Mouse (Mus musculus) fat pad, adult 2 months (tissue): ENCODE measurements at regions not wholly inside any gene's neighbourhood (a gene's known extent, or its start where the extent isn't known, plus 50 kb on each side); places are given as distances from the start of the nearest gene placed in this dataset.
A peak's percentile ranks its signal among the peaks of the same experiment; 100 is the strongest.

Experiments
- DNase-seq: peaks from one replicate; pipeline ENCODE4 v3.0.0-alpha.2; 2011; ENCODE audit warnings: low read depth, low spot score; ENCODE audit errors: extremely low read depth

DNA sequence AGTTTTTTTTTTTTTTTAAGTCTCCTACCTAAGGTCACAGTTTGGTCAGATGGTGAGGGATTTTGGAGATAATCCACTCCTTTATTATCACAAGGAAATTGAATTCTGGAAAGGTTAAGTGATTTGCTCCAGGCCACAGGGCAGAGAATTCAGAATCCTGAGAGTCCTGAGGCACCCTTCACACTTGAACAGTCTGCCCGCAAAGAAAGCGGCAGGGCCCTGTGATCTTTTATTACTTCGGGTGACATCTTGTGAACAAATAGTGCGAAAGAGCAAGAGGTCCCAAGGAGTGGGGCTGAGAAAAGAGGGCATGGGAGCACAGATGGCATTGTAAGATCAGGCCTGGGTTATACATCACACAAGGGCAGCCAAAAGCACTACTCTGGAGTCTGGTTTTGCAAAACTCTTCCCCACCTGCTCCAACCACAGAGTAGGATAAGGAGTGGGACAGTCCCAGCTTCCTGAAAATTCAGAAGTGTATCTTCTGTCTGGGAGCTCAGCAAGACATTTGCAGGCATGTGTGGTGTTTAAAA, 150.5 kb upstream of the Wdr11 start:
- DNase-seq: no peak

DNA sequence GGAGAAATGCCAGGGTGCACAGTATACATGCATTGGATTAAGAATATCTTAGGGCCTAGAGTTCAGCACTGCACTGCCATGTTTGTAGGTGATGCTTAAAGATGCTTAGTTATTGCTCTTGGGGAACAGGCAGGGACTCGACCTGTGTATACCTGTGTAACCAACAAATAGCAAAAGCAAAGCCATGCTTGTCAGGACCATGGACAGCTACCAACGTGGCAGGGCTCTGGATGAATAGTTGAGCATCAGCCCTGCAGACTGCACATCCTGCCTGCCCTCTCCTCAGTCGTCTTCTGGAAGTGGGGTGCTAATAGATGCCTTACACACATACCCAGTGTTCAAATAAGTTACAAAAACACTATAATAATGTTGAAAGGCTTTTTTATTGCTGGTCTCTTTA, 122.2 kb upstream of the Wdr11 start:
- DNase-seq: no peak

DNA sequence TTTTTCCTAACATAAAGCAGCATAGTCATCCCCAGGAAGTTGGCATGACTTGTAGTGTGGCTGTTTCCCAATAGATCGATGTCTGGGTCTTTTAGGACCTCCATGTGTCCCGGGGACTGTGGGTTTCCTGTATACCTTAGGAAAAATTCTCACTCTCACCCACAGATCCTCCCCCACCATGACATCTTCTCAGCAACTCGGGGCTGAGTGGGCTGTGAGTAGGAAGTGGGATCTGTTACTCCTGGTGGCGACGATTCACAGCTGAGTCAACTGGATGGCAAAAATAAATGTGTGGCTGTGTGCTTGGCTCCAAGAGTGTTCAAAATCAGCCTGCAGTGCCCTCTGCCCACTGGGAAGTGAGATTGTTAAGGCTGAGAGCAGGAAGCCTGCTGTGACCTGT, 107.9 kb upstream of the Wdr11 start:
- no peak for DNase-seq

DNA sequence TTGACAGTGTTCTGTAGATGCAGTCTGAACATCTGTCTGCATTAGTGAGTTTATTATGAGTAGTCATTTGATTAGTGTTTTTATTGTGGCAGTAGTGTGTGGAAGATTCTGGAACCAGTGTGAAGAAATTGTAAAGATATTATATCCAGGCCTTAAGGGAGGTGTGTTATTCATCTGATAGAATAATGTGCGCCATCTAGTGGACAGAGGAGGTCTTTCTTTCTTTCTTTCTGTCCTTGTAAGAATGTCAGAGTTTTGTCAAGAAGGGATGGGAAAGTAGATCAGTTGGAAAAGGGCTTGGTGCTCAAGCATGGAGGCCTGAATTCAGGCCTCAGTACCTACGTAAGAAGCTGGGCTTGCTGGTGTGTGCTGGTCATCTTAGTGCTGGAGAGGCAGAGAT, 84.8 kb upstream of the Wdr11 start:
- no peak for DNase-seq

DNA sequence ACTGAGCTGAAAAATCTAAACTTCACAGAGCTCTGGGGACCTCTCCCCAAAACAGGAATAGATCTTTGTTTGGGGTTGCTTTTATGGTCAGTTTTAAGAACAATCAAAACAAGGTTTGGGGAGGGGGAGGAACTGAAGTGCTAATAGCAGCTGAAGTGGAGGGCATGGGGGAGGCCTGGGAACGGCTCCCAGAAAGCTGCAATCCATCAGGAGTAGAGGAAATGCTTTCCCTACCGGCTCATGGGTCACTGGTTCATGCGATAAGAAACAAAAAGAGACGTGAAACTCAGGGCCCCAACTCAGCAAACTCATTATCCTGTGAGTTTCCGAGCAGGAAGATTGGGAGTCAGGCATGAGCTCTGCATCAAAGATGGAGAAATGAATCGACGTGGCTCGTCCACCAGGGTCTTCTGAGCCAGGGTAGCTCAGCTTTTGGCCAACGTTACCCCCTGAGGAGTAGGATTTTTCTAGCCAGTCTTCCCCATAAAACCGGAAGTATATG, 82.0 kb upstream of the Wdr11 start:
- no peak for DNase-seq

DNA sequence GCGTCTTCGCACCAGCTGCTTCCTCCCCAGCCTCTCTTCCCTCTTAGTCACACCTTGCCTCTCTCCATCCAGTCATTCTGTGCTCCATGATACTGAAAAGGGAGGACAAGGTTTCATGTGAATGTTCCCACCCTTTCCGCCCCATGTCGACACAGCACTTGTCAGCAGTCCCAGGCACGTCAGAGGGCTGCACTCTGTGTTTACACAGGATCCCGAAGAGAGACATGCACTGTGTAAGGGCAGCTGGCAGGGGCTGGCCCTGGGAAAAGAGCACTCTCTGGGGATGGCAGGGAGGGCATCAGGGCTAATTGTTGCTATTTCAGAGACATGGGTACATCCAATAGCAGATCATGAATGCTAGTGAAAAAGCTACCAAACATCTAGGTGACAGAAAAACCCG, 77.0 kb upstream of the Wdr11 start:
- no peak for DNase-seq

DNA sequence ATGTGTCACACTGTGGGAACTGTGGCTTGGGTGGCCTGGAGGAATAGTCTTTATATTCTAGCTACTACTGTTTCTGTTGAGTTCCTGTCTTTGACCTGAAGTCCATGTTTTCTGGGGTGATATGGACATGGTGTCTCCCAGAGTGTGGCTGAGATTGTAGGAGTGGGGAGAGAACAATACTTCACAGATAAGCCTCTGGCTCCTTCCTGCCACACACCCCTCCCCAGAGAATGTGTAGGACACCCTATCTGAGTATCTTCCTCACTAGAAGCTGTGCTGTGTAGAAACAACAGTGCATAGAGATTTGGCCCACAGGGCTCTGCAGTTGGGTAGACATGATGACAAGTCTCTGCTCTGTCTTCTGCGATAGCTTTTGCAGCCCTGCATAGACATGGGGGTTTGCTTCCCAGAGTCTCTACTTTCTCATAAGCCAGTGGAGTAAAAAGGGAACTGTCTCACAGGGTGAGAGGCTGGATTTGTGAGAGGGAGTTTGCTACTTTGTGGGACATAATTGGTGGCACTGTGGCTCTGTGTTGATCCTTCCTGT, 67.2 kb upstream of the Wdr11 start:
- DNase-seq: no peak

DNA sequence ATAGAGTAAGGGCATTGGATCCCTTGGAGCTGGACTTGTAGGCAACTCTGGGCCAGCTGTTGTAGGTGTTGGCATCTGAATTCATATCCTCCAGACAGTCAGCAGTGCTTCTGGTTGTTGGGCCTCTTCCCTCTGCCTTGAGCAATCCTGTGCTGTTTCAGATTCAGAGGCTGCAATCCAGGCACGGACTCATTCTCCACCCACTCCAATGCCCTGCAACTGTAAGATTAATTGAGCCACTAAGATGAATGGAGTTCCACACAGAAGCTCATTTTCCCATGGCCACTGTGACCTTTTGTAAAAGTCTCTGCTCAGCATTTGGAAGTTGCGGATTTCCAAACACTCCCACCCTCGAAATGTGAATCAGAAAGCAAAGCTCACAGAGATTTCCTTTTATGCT, 65.7 kb upstream of the Wdr11 start:
- DNase-seq: peak; percentile 63

DNA sequence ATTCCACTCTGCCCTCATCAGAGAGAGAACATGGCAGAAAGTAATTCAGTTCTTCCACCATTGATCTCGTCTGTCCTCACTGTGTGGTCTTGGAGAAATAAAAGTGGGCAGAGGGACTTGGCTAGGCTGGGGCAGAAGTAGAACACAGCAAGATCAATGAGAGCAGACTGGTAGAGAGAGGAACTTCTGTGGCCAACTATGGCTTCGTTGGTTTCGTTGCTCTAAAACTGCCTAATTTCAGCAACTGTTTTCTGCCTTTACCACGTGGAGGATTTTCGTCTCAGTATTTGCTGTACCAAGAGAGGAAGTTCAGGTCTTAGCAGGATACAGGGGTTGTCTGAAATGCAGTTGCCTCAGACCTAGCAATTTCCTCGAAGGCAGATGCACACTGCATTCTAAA, 63.4 kb upstream of the Wdr11 start:
- no peak for DNase-seq

DNA sequence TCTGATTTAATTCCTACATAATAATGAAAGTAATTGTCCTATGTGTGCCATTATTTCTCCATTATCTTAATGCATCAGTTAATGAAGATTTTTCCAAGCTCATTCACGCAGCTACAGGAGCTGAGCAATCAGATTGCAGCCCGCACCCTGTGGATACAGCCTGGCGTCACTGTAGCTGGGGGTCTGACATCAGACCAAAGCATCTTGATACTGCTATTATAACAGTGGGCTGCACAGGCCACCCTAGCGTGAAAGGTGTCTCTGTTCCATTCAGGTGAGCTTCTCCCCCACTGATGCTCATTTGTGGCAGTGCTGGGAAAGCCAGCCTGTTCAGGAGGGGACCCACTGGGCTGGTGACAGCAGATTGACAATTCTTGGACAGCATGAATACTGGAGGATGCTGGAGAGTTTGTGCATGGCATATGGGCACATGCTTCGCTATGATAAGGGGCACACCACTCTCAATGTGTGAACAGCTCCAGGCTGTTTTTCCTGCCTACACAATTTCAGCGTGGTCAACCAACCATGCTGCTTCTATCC, 58.2 kb upstream of the Wdr11 start:
- no peak for DNase-seq
